In genomic region chr15:82345820-82346470, GRCm38 (mm10) we compare ENCODE assay signal across 8 mouse cellular contexts. TPM values are rescaled to one million over a fixed set of nuclear protein-coding genes. Genes with fewer than 3 reads are reported as not detected.
DNase-seq lines count a peak whose midpoint lies in the region; ATAC-seq and TF ChIP-seq lines count a peak whose summit lies in the region.

No protein-coding gene starts in this region.

- peak; percentile 76; the same call in 1 of the 2 replicates for TF ChIP-seq EP300 in heart, postnatal 0 days (IDR thresholded peaks at IDR 0.05; ENCODE audit: low read depth)

- peak; percentile 99 for DNase-seq in c-Kit-positive CD71-positive TER-119-positive erythroid progenitor cells, embryonic 14.5 days (ENCODE audit: low spot score)
- peak; percentile 99 for DNase-seq in heart, postnatal 0 days (ENCODE audit: low spot score)
- DNase-seq in kidney, postnatal 4 days = peak; percentile 96 to 99

- ATAC-seq in forebrain, embryonic 12.5 days (ENCODE audit: low FRiP score) = peak; percentile 98
- peak; percentile 97 for ATAC-seq in heart, postnatal 0 days (ENCODE audit: insufficient read depth, low read depth)
- peak; percentile 85 for ATAC-seq in liver, embryonic 16.5 days (ENCODE audit: low read depth)
- ATAC-seq in neural tube, embryonic 13.5 days (ENCODE audit: low read depth) = peak; percentile 99

- TF ChIP-seq POLR2A in testis, adult 2 months (IDR thresholded peaks at IDR 0.05; ENCODE audit: control insufficient read depth, low read depth, low read length) = peak; percentile 75

- no peak for TF ChIP-seq CTCF in E14TG2a.4 (conservative IDR thresholded peaks at IDR 0.05; ENCODE audit: low read length)
- TF ChIP-seq CTCF in heart, postnatal 0 days (IDR thresholded peaks at IDR 0.05; ENCODE audit: low read depth) = no peak
- no peak for TF ChIP-seq CTCF in testis, adult 2 months (IDR thresholded peaks at IDR 0.05; ENCODE audit: control insufficient read depth, insufficient read depth, insufficient replicate concordance, low read depth, low read length)

- peak overlapping the region; percentile 80 for H3K4me2 ChIP-seq in forebrain, embryonic 12.5 days
- peak overlapping the region; percentile 74 for H3K4me2 ChIP-seq in heart, postnatal 0 days (ENCODE audit: low read depth, low read length)
- H3K4me2 ChIP-seq in liver, embryonic 16.5 days (ENCODE audit: low read depth, low read length) = peak overlapping the region; percentile 74
- peak overlapping the region; percentile 97 for H3K4me2 ChIP-seq in neural tube, embryonic 13.5 days

- peaks cover 40% of the 10 kb centered on the region for H3K36me3 ChIP-seq in E14TG2a.4 (ENCODE audit: insufficient read depth, low read length)
- H3K36me3 ChIP-seq in forebrain, embryonic 12.5 days (replicated peaks) = peaks cover 33% of the 10 kb centered on the region
- H3K36me3 ChIP-seq in heart, postnatal 0 days (replicated peaks; ENCODE audit: control insufficient read depth, insufficient read depth, low read length) = peaks cover 33% of the 10 kb centered on the region
- H3K36me3 ChIP-seq in liver, embryonic 16.5 days (ENCODE audit: control insufficient read depth, insufficient read depth) = peaks cover 42% of the 10 kb centered on the region
- H3K36me3 ChIP-seq in neural tube, embryonic 13.5 days = peaks cover 33% of the 10 kb centered on the region
- no peaks in the 10 kb centered on the region for H3K36me3 ChIP-seq in testis, adult 2 months (ENCODE audit: control insufficient read depth, insufficient read depth, low read length)

- peak overlapping the region; percentile 68 for H3K9ac ChIP-seq in forebrain, embryonic 12.5 days
- peak overlapping the region; percentile 59 for H3K9ac ChIP-seq in heart, postnatal 0 days (replicated peaks; ENCODE audit: low read depth, low read length)
- peak overlapping the region; percentile 87 for H3K9ac ChIP-seq in liver, embryonic 16.5 days (ENCODE audit: low read depth, low read length)
- H3K9ac ChIP-seq in neural tube, embryonic 13.5 days = peak overlapping the region; percentile 79

- H3K9me3 ChIP-seq in E14TG2a.4 (ENCODE audit: low read length) = no peaks in the 10 kb centered on the region
- no peaks in the 10 kb centered on the region for H3K9me3 ChIP-seq in forebrain, embryonic 12.5 days
- H3K9me3 ChIP-seq in heart, postnatal 0 days (replicated peaks; ENCODE audit: control insufficient read depth, low read length) = no peaks in the 10 kb centered on the region
- no peaks in the 10 kb centered on the region for H3K9me3 ChIP-seq in liver, embryonic 16.5 days (replicated peaks; ENCODE audit: control insufficient read depth, low read length)
- no peaks in the 10 kb centered on the region for H3K9me3 ChIP-seq in neural tube, embryonic 13.5 days

- WGBS in forebrain, embryonic 12.5 days = under 1% methylated on average over 51 of the region's 51 CpGs
- WGBS in heart, postnatal 0 days = under 1% methylated on average over 51 of the region's 51 CpGs
- WGBS in liver, embryonic 16.5 days (ENCODE audit: insufficient replicate concordance) = 0% methylated on average over 51 of the region's 51 CpGs
- under 1% methylated on average over 51 of the region's 51 CpGs for WGBS in neural tube, embryonic 13.5 days

- peak overlapping the region; percentile 89 for H3K27ac ChIP-seq in forebrain, embryonic 12.5 days
- peak overlapping the region; percentile 91 for H3K27ac ChIP-seq in heart, postnatal 0 days (ENCODE audit: low read depth)
- peak overlapping the region; percentile 96 for H3K27ac ChIP-seq in liver, embryonic 16.5 days (ENCODE audit: low read length)
- H3K27ac ChIP-seq in neural tube, embryonic 13.5 days (replicated peaks) = peak overlapping the region; percentile 86
- H3K27ac ChIP-seq in testis, adult 2 months (ENCODE audit: control insufficient read depth, insufficient read depth, low read depth, low read length) = peak overlapping the region; percentile 78

- H3K27me3 ChIP-seq in E14TG2a.4 (ENCODE audit: insufficient read depth, low read length) = peaks cover 17% of the 10 kb centered on the region
- peaks cover 8% of the 10 kb centered on the region for H3K27me3 ChIP-seq in forebrain, embryonic 12.5 days
- no peaks in the 10 kb centered on the region for H3K27me3 ChIP-seq in heart, postnatal 0 days (ENCODE audit: control insufficient read depth, insufficient read depth, low read length)
- no peaks in the 10 kb centered on the region for H3K27me3 ChIP-seq in liver, embryonic 16.5 days (ENCODE audit: control insufficient read depth, insufficient read depth, low read depth, low read length)
- H3K27me3 ChIP-seq in neural tube, embryonic 13.5 days = peaks cover 10% of the 10 kb centered on the region
- H3K27me3 ChIP-seq in testis, adult 2 months (ENCODE audit: control insufficient read depth, insufficient read depth, low read length) = peaks cover 4% of the 10 kb centered on the region; the same call in 1 of the 2 replicates

- peaks cover 80% of the 10 kb centered on the region for H3K4me1 ChIP-seq in E14TG2a.4 (replicated peaks; ENCODE audit: low read depth, low read length)
- H3K4me1 ChIP-seq in forebrain, embryonic 12.5 days = peaks cover 22% of the 10 kb centered on the region
- peaks cover 22% of the 10 kb centered on the region for H3K4me1 ChIP-seq in heart, postnatal 0 days (ENCODE audit: control insufficient read depth, insufficient read depth)
- peaks cover 77% of the 10 kb centered on the region for H3K4me1 ChIP-seq in liver, embryonic 16.5 days (ENCODE audit: control insufficient read depth, low read depth, low read length)
- peaks cover 35% of the 10 kb centered on the region for H3K4me1 ChIP-seq in neural tube, embryonic 13.5 days (replicated peaks)
- H3K4me1 ChIP-seq in testis, adult 2 months (ENCODE audit: control insufficient read depth, insufficient read depth, low read length) = peaks cover 21% of the 10 kb centered on the region

- peak overlapping the region; percentile 92 for H3K4me3 ChIP-seq in E14TG2a.4 (replicated peaks; ENCODE audit: low read length)
- H3K4me3 ChIP-seq in forebrain, embryonic 12.5 days (replicated peaks) = peak overlapping the region; percentile 66
- peak overlapping the region; percentile 72 for H3K4me3 ChIP-seq in heart, postnatal 0 days (ENCODE audit: low read depth, low read length)
- H3K4me3 ChIP-seq in liver, embryonic 16.5 days (ENCODE audit: low read depth, low read length) = peak overlapping the region; percentile 85
- H3K4me3 ChIP-seq in neural tube, embryonic 13.5 days = peak overlapping the region; percentile 56
- peak overlapping the region; percentile 87 for H3K4me3 ChIP-seq in testis, adult 2 months (ENCODE audit: control insufficient read depth, low read depth, low read length)

RNA-seq across cellular contexts. Expression of gene Smdt1, which starts 7.2 kb away (rescaled TPM):
- 245 and 250 TPM in 2 replicates for polyA plus RNA-seq in forebrain, embryonic 12.5 days (2016; fragmentation: Nextera tagmentation; extraction: Ambion mirVana)
- 342 and 440 TPM in 2 replicates for total RNA-seq in heart, postnatal 0 days (2014; rRNA removed; ENCODE audit: low replicate concordance)
- 431 and 450 TPM in 2 replicates for polyA plus RNA-seq in heart, postnatal 0 days (2015; fragmentation: Nextera tagmentation; extraction: Ambion mirVana)
- 170 and 175 TPM in 2 replicates for polyA plus RNA-seq in liver, embryonic 16.5 days (2015; fragmentation: Nextera tagmentation; extraction: Ambion mirVana)
- 383 and 401 TPM in 2 replicates for polyA plus RNA-seq in neural tube, embryonic 13.5 days (2015; fragmentation: Nextera tagmentation; extraction: Ambion mirVana)
- 129 and 140 TPM in 2 replicates for polyA plus RNA-seq in testis, adult 2 months (2012; rRNA removed)

RNA-seq across cellular contexts. Expression of gene Pheta2, which starts 7.2 kb away (rescaled TPM):
- 3.0 and 3.6 TPM in 2 replicates for polyA plus RNA-seq in forebrain, embryonic 12.5 days (2016; fragmentation: Nextera tagmentation; extraction: Ambion mirVana)
- total RNA-seq in heart, postnatal 0 days (2014; rRNA removed; ENCODE audit: low replicate concordance) = 1.4 and 2.5 TPM in 2 replicates
- polyA plus RNA-seq in heart, postnatal 0 days (2015; fragmentation: Nextera tagmentation; extraction: Ambion mirVana) = 3.6 and 3.9 TPM in 2 replicates
- polyA plus RNA-seq in liver, embryonic 16.5 days (2015; fragmentation: Nextera tagmentation; extraction: Ambion mirVana) = 38.9 and 43.4 TPM in 2 replicates
- polyA plus RNA-seq in neural tube, embryonic 13.5 days (2015; fragmentation: Nextera tagmentation; extraction: Ambion mirVana) = 3.0 and 3.7 TPM in 2 replicates
- 5.0 and 5.5 TPM in 2 replicates for polyA plus RNA-seq in testis, adult 2 months (2012; rRNA removed)

RNA-seq across cellular contexts. Expression of gene Naga, which starts 7.2 kb away (rescaled TPM):
- polyA plus RNA-seq in forebrain, embryonic 12.5 days (2016; fragmentation: Nextera tagmentation; extraction: Ambion mirVana) = 20.4 and 20.5 TPM in 2 replicates
- total RNA-seq in heart, postnatal 0 days (2014; rRNA removed; ENCODE audit: low replicate concordance) = 45.2 and 74.0 TPM in 2 replicates
- polyA plus RNA-seq in heart, postnatal 0 days (2015; fragmentation: Nextera tagmentation; extraction: Ambion mirVana) = 35.4 and 37.5 TPM in 2 replicates
- 48.2 and 51.1 TPM in 2 replicates for polyA plus RNA-seq in liver, embryonic 16.5 days (2015; fragmentation: Nextera tagmentation; extraction: Ambion mirVana)
- 26.5 and 33.4 TPM in 2 replicates for polyA plus RNA-seq in neural tube, embryonic 13.5 days (2015; fragmentation: Nextera tagmentation; extraction: Ambion mirVana)
- 45.3 and 48.9 TPM in 2 replicates for polyA plus RNA-seq in testis, adult 2 months (2012; rRNA removed)

RNA-seq across cellular contexts. Expression of gene Ndufa6, which starts 8.2 kb away (rescaled TPM):
- 277 and 278 TPM in 2 replicates for polyA plus RNA-seq in forebrain, embryonic 12.5 days (2016; fragmentation: Nextera tagmentation; extraction: Ambion mirVana)
- total RNA-seq in heart, postnatal 0 days (2014; rRNA removed; ENCODE audit: low replicate concordance) = 397 and 531 TPM in 2 replicates
- polyA plus RNA-seq in heart, postnatal 0 days (2015; fragmentation: Nextera tagmentation; extraction: Ambion mirVana) = 1,167 and 1,291 TPM in 2 replicates
- 348 and 350 TPM in 2 replicates for polyA plus RNA-seq in liver, embryonic 16.5 days (2015; fragmentation: Nextera tagmentation; extraction: Ambion mirVana)
- polyA plus RNA-seq in neural tube, embryonic 13.5 days (2015; fragmentation: Nextera tagmentation; extraction: Ambion mirVana) = 343 and 383 TPM in 2 replicates
- polyA plus RNA-seq in testis, adult 2 months (2012; rRNA removed) = 240 and 246 TPM in 2 replicates

RNA-seq across cellular contexts. Expression of gene Cyp2d22, which starts 34.1 kb away (rescaled TPM):
- 2.1 and 2.8 TPM in 2 replicates for polyA plus RNA-seq in forebrain, embryonic 12.5 days (2016; fragmentation: Nextera tagmentation; extraction: Ambion mirVana)
- total RNA-seq in heart, postnatal 0 days (2014; rRNA removed; ENCODE audit: low replicate concordance) = 14.8 and 16.8 TPM in 2 replicates
- polyA plus RNA-seq in heart, postnatal 0 days (2015; fragmentation: Nextera tagmentation; extraction: Ambion mirVana) = 10.1 and 10.6 TPM in 2 replicates
- 20.1 and 20.6 TPM in 2 replicates for polyA plus RNA-seq in liver, embryonic 16.5 days (2015; fragmentation: Nextera tagmentation; extraction: Ambion mirVana)
- polyA plus RNA-seq in neural tube, embryonic 13.5 days (2015; fragmentation: Nextera tagmentation; extraction: Ambion mirVana) = 1.5 and 3.5 TPM in 2 replicates
- 9.9 and 11.0 TPM in 2 replicates for polyA plus RNA-seq in testis, adult 2 months (2012; rRNA removed)

Comparison
In these comparisons a context has a peak if more than half of its experiments do, and no peak if none do; other contexts are left out.
1. Peak in every context shown above with its lines: DNase-seq, ATAC-seq, H3K4me3 ChIP-seq and H3K27ac ChIP-seq.